Mouse (Mus musculus) hindbrain, postnatal 0 days (tissue): ENCODE measurements around the gene Tiprl. TPM values are rescaled to one million over a fixed set of nuclear protein-coding genes. Genes with fewer than 3 reads are reported as not detected.

ENCODE experiments used
- ATAC-seq: fragments of 200-750 bp; cut with Nextera tagmentation; 2 replicates; pipeline ENCODE4 v1.8.0; 2017; ENCODE audit warnings: mild to moderate bottlenecking, moderate TSS enrichment, moderate library complexity
- DNase-seq: peaks from one replicate; pipeline ENCODE4 v3.0.0-alpha.2; 2015; ENCODE audit warnings: low spot score
- H3K27ac ChIP-seq: fragments of 300-500 bp; sonication (generic); 2 replicates; pipeline ENCODE4 v1.5.1; 2014; ENCODE audit warnings: mild to moderate bottlenecking
- H3K27me3 ChIP-seq: fragments of 300-500 bp; sonication (generic); 2 replicates; pipeline ENCODE4 v1.6.1; 2014; ENCODE audit warnings: low read length, mixed read lengths; ENCODE audit not compliant: insufficient read depth
- H3K36me3 ChIP-seq: fragments of 300-500 bp; sonication (generic); 2 replicates; pipeline ENCODE4 v1.6.1; 2014; ENCODE audit warnings: low read length, mixed read lengths; ENCODE audit not compliant: insufficient read depth
- H3K4me1 ChIP-seq: fragments of 300-500 bp; sonication (generic); 2 replicates; pipeline ENCODE4 v1.6.1; 2014; ENCODE audit warnings: antibody characterized with exemption, low read length, mixed read lengths; ENCODE audit not compliant: insufficient read depth
- H3K4me2 ChIP-seq: fragments of 300-500 bp; sonication (generic); 2 replicates; pipeline ENCODE4 v1.6.1; 2014; ENCODE audit warnings: low read depth, mild to moderate bottlenecking, low read length, moderate library complexity, mixed read lengths
- H3K4me3 ChIP-seq: fragments of 300-500 bp; sonication (generic); 2 replicates; pipeline ENCODE4 v1.5.1; 2014; ENCODE audit warnings: low read length
- H3K9ac ChIP-seq: fragments of 300-500 bp; sonication (generic); replicated peaks from 2 replicates; pipeline ENCODE4 v1.6.1; 2014; ENCODE audit warnings: mild to moderate bottlenecking, low read length, moderate library complexity, mixed read lengths
- H3K9me3 ChIP-seq: fragments of 300-500 bp; sonication (generic); 2 replicates; pipeline ENCODE4 v1.6.1; 2016; ENCODE audit warnings: low read length, mixed read lengths
- CTCF ChIP-seq: IDR thresholded peaks from 2 replicates; pipeline ENCODE4 v1.5.1; 2016; ENCODE audit warnings: antibody characterized with exemption, control low read depth, low read depth
- WGBS: fragments of 180-500 bp; shearing (Covaris S2); extraction: QIAGEN DNeasy Blood & Tissue Kit; methylation state at CpG from one replicate; pipeline ENCODE4 v1.1.7; 2014; 5-methylcytosine and 5-hydroxymethylcytosine counted together
- polyA plus RNA-seq: library from polyadenylated mRNA; unstranded; fragments of >200 nt; fragmentation: Nextera tagmentation; extraction: Ambion mirVana; gene quantifications from 2 replicates; pipeline ENCODE4 v1.2.1, GENCODE M21; 2015
- total RNA-seq: library from RNA; depleted of rRNA; stranded (reverse); fragments of >200 nt; gene quantifications from 2 replicates; pipeline ENCODE4 v1.2.3, GENCODE M21; 2014; rRNA removed

Gene Tiprl
- total RNA-seq (37.1 and 37.9 TPM in 2 replicates), polyA plus RNA-seq (124 and 129 TPM in 2 replicates)

DNA sequence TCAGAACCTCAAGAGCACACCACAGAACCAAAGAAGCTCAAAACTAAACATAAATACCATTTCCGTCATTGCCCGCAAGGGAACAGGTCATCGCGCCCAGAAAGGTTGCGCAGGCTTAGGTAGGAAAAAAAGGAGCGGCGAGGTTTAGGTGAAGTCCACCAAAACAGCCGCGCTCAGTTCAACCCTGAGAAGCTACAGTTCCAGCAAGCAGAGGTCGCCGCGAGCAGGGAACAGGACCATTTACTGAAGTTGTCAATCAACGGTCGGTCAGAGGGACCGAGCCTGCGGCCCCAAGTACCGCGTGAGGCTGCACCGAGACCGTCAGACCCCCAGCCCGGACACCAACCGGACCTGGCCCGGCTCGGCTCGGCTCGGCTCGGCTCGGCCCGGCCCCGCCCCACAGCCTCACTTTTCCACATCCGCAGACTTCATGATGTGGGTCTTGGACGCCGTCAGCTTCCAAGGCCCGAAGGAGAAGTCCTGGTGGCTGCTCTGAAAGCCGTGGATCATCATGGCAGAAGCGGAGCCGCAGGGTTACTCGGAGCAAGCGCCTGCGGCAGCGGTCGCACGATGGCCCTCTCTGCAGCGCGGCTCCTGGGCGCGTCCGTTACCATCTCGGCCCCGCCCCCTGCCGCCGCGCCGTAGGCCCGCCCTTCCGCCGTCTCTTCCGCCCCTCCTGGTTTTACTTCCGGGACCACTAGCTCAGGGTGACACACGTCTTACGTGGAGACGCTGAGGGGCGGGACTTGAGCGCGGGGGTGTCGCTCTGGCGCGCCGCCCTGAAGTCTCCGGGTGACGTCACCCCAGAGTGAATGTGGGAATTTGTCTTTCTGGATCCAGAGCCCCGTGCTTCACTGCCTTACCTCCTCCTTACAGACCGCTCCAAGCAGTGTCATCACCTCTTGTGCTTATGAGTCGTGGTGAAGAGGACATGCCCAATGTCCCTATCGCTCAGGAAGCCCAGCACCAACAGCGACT lies at the start of gene Tiprl:
TSS of gene Tiprl (minus strand) at position 676 of the 978 bp plus-strand sequence.
- no peaks in the 10 kb centered on the region for H3K36me3 ChIP-seq
- H3K4me3 ChIP-seq = peak within 1 kb of the TSS; percentile 55
- peak within 1 kb of the TSS; percentile 83 for H3K27ac ChIP-seq
- DNase-seq (peak; percentile 98), ATAC-seq (peak; percentile 99)
- H3K9me3 ChIP-seq = no peaks in the 10 kb centered on the region
- H3K4me2 ChIP-seq = peak within 1 kb of the TSS; percentile 77
- no peak; the same call in 1 of the 2 replicates for TF ChIP-seq CTCF
- peak within 1 kb of the TSS; percentile 59 for H3K9ac ChIP-seq
- under 1% methylated on average over 76 of the region's 76 CpGs for WGBS
- H3K27me3 ChIP-seq = no peaks in the 10 kb centered on the region
- peaks cover 17% of the 10 kb centered on the region for H3K4me1 ChIP-seq

DNA sequence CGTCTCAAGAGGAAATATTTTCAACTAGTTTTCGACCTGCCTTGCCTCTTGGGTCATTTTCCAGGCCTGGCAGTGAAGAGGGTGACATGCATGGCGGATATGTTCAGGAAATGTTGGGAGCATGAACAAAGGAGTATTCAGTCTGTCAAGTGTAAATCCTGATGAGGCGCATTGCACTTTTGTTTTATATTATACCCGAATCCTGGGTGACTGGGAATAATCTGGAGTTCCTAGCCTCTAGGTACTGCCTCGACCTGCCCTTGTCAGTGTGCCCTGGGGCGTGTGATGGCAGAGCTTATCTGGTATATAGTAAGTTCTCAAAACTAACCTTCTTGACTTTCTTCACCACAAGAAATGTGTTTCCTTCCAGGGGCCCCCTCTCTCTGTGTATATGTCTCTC lies 47.3 kb upstream of the Tiprl start:
- H3K4me1 ChIP-seq = peaks cover 9% of the 10 kb centered on the region; the same call in 1 of the 2 replicates
- no peaks in the 10 kb centered on the region for H3K36me3 ChIP-seq
- TF ChIP-seq CTCF = no peak
- ATAC-seq (no peak), DNase-seq (no peak)
- no peaks in the 10 kb centered on the region for H3K27me3 ChIP-seq
- peak overlapping the region; percentile 83 for H3K4me2 ChIP-seq
- no peaks in the 10 kb centered on the region for H3K9me3 ChIP-seq
- 0 out of 2 replicates have a peak overlapping the region, but pooled peaks have one; percentile 86 for H3K4me3 ChIP-seq
- no peak overlapping the region for H3K27ac ChIP-seq
- no peak overlapping the region for H3K9ac ChIP-seq
- 59% methylated on average over 7 of the region's 7 CpGs for whole genome bisulfite sequencing

DNA sequence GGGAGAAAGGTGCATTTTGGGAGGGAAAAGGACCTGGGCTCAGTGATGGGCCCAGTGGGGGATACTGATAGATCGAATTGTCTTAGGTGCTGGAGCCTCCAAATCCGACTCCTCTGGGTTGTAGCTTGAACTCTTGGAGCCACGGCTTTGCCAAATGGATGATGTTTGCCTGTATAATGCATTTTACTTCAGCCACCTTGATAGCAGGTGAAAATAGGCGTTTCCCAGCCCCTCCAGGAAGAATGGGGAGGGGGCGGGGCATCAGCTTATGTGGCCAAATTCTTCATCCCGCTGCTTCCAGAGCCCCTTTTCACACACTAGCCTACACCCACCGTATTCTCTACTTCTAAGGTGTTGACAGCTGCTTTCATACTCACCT lies 46.2 kb upstream of the Tiprl start:
- Histone ChIP-seq H3K27ac (no peak overlapping the region), H3K4me1 (peaks cover 9% of the 10 kb centered on the region; the same call in 1 of the 2 replicates), H3K27me3 (no peaks in the 10 kb centered on the region), H3K4me3 (peak overlapping the region; percentile 86), H3K4me2 (peak overlapping the region; percentile 83), H3K9ac (peak overlapping the region; percentile 90), H3K9me3 (no peaks in the 10 kb centered on the region), H3K36me3 (no peaks in the 10 kb centered on the region)
- WGBS = 14% methylated on average over 7 of the region's 7 CpGs
- ATAC-seq (0 out of 2 replicates have a peak, but pooled peaks have one; percentile 1), DNase-seq (no peak)
- TF ChIP-seq CTCF = no peak

GRCm38 (mm10) chr1:165282222-165282966 lies 45.6 kb upstream of the Tiprl start:
- DNase-seq (peak; percentile 60), ATAC-seq (peak; percentile 62)
- TF ChIP-seq CTCF = no peak; the same call in 1 of the 2 replicates
- Histone ChIP-seq H3K4me1 (peaks cover 9% of the 10 kb centered on the region; the same call in 1 of the 2 replicates), H3K4me2 (peak overlapping the region; percentile 83), H3K27ac (peak overlapping the region; percentile 86), H3K9me3 (no peaks in the 10 kb centered on the region), H3K27me3 (no peaks in the 10 kb centered on the region), H3K4me3 (peak overlapping the region; percentile 86), H3K9ac (peak overlapping the region; percentile 90), H3K36me3 (no peaks in the 10 kb centered on the region)
- under 1% methylated on average over 30 of the region's 35 CpGs for WGBS

GRCm38 (mm10) chr1:165281351-165282221 lies 44.8 kb upstream of the Tiprl start:
- 1% methylated on average over 31 of the region's 71 CpGs for WGBS
- DNase-seq = peak; percentile 64
- H3K4me3 ChIP-seq = peak overlapping the region; percentile 86
- no peaks in the 10 kb centered on the region for H3K9me3 ChIP-seq
- TF ChIP-seq CTCF = no peak
- peak overlapping the region; percentile 83 for H3K4me2 ChIP-seq
- H3K36me3 ChIP-seq = no peaks in the 10 kb centered on the region
- peaks cover 9% of the 10 kb centered on the region; the same call in 1 of the 2 replicates for H3K4me1 ChIP-seq
- peak overlapping the region; percentile 90 for H3K9ac ChIP-seq
- peak; percentile 83 for ATAC-seq
- no peaks in the 10 kb centered on the region for H3K27me3 ChIP-seq
- peak overlapping the region; percentile 86 for H3K27ac ChIP-seq
